Mouse (Mus musculus) heart, embryonic 14.5 days (tissue): Measurements from ENCODE around the gene Dguok. TPM values are rescaled to one million over a fixed set of nuclear protein-coding genes. Genes with fewer than 3 reads are reported as not detected.

Source experiments
- polyA plus RNA-seq: library from polyadenylated mRNA; unstranded; fragments of >200 nt; fragmentation: Nextera tagmentation; extraction: Ambion mirVana; gene quantifications from 2 replicates; pipeline ENCODE4 v1.2.1, GENCODE M21; 2014

The Dguok gene
- polyA plus RNA-seq, 1 experiment from 2014 or later = 59.1 TPM

Other genes with a start within 250 kb of the Dguok start
- 23.2 and 24.1 TPM in 2 replicates for gene Mthfd2, start 181.1 kb downstream of the Dguok start, polyA plus RNA-seq
- 34.9 and 36.2 TPM in 2 replicates for gene Mob1a, start 181.0 kb downstream of the Dguok start, polyA plus RNA-seq
- gene Bola3, start 157.8 kb downstream of the Dguok start, polyA plus RNA-seq = 297 and 314 TPM in 2 replicates
- 22.8 and 28.9 TPM in 2 replicates for gene Tet3, start 47.9 kb downstream of the Dguok start, polyA plus RNA-seq
- gene Actg2, start 29.3 kb upstream of the Dguok start, polyA plus RNA-seq = 6.0 and 12.2 TPM in 2 replicates
- 27.7 TPM in 2 replicates for gene Stambp, start 65.8 kb upstream of the Dguok start, polyA plus RNA-seq
- gene Clec4f, start 149.2 kb upstream of the Dguok start, polyA plus RNA-seq = 0.46 and 0.70 TPM in 2 replicates
- 0.22 TPM in 2 replicates for gene Cd207, start 170.9 kb upstream of the Dguok start, polyA plus RNA-seq
- gene Vax2, start 204.3 kb upstream of the Dguok start, polyA plus RNA-seq = not detected in 2 replicates
- gene Atp6v1b1, start 236.0 kb upstream of the Dguok start, polyA plus RNA-seq = not detected in 2 replicates